ENCODE assay signal across 8 mouse cellular contexts in genomic region chr2:119250826-119251478, GRCm38 (mm10). TPM values are rescaled to one million over a fixed set of nuclear protein-coding genes. Genes with fewer than 3 reads are reported as not detected.
DNase-seq lines count a peak whose midpoint lies in the region; ATAC-seq and TF ChIP-seq lines count a peak whose summit lies in the region.

No protein-coding gene starts in this region.

- peak; percentile 34; the same call in 1 of the 2 replicates for ATAC-seq in G1E (ENCODE audit: extremely low read depth, insufficient number of reproducible peaks, low FRiP score, poor library complexity, severe bottlenecking)
- peak; percentile 75 for ATAC-seq in forebrain, embryonic 13.5 days
- peak; percentile 71; the same call in 1 of the 2 replicates for ATAC-seq in lung, embryonic 14.5 days (ENCODE audit: insufficient read depth)

- DNase-seq in G1E (ENCODE audit: low spot score), result peak; percentile 79
- peak; percentile 82 for DNase-seq in cerebellum, adult 11 months
- peak; percentile 41 for DNase-seq in heart, postnatal 25 days (ENCODE audit: low spot score)
- peak; percentile 64 to 86 for DNase-seq in layer of hippocampus, adult 18-20 months (ENCODE audit: low spot score in 2 of 2)
- DNase-seq in lung, embryonic 14.5 days, result peak; percentile 88
- peak; percentile 68 to 70 for DNase-seq in thymus, adult 18-20 months

- intact Hi-C loops in heart, postnatal 25 days (cut with DNase I), result loop anchor here (1.0 to 2.0 kb wide), 2 partner anchors 36 to 186 kb away; no protein-coding TSS in a partner anchor

- no peak for TF ChIP-seq POLR2A in olfactory bulb, adult 2 months (IDR thresholded peaks at IDR 0.05; ENCODE audit: insufficient read depth, low read depth, low read length)

- peak overlapping the region; percentile 37 for H3K4me2 ChIP-seq in forebrain, embryonic 13.5 days
- 0 out of 2 replicates have a peak overlapping the region, but pooled peaks have one; percentile 4 for H3K4me2 ChIP-seq in lung, embryonic 14.5 days

- no peak overlapping the region for H3K9ac ChIP-seq in forebrain, embryonic 13.5 days
- H3K9ac ChIP-seq in lung, embryonic 14.5 days, result no peak overlapping the region

- peaks cover 8% of the 10 kb centered on the region for H3K4me1 ChIP-seq in G1E (ENCODE audit: insufficient read depth, low read depth, low read length)
- H3K4me1 ChIP-seq in forebrain, embryonic 13.5 days, result peaks cover 3% of the 10 kb centered on the region; the same call in 1 of the 2 replicates
- no peaks in the 10 kb centered on the region for H3K4me1 ChIP-seq in lung, embryonic 14.5 days (ENCODE audit: insufficient read depth)
- H3K4me1 ChIP-seq in olfactory bulb, adult 2 months (ENCODE audit: control insufficient read depth, insufficient read depth, low read length), result 0 out of 2 replicates have a peak, but pooled peaks cover 4% of the 10 kb centered on the region

- H3K36me3 ChIP-seq in G1E (replicated peaks), result no peaks in the 10 kb centered on the region
- H3K36me3 ChIP-seq in forebrain, embryonic 13.5 days (ENCODE audit: poor library complexity, severe bottlenecking), result no peaks in the 10 kb centered on the region
- no peaks in the 10 kb centered on the region for H3K36me3 ChIP-seq in lung, embryonic 14.5 days (ENCODE audit: insufficient read depth)

- no peak overlapping the region for H3K4me3 ChIP-seq in G1E (ENCODE audit: low read depth, low read length)
- H3K4me3 ChIP-seq in forebrain, embryonic 13.5 days, result no peak overlapping the region
- H3K4me3 ChIP-seq in lung, embryonic 14.5 days (ENCODE audit: low read depth, low read length), result no peak overlapping the region
- H3K4me3 ChIP-seq in olfactory bulb, adult 2 months (ENCODE audit: insufficient read depth, low read depth, low read length), result no peak overlapping the region

- no peaks in the 10 kb centered on the region for H3K9me3 ChIP-seq in G1E (replicated peaks)
- no peaks in the 10 kb centered on the region for H3K9me3 ChIP-seq in forebrain, embryonic 13.5 days (replicated peaks)
- H3K9me3 ChIP-seq in lung, embryonic 14.5 days (ENCODE audit: low read depth, low read length), result no peaks in the 10 kb centered on the region

- WGBS in forebrain, embryonic 13.5 days, result 17% methylated on average over 11 of the region's 11 CpGs
- 10% methylated on average over 11 of the region's 11 CpGs for WGBS in lung, embryonic 14.5 days
- 17% methylated on average over 11 of the region's 11 CpGs for WGBS in olfactory bulb, adult 2 months

- peaks cover 58% of the 10 kb centered on the region for H3K27me3 ChIP-seq in G1E (ENCODE audit: insufficient read depth, low read length)
- H3K27me3 ChIP-seq in forebrain, embryonic 13.5 days, result peaks cover 23% of the 10 kb centered on the region
- H3K27me3 ChIP-seq in lung, embryonic 14.5 days (ENCODE audit: insufficient read depth, low read length), result 0 out of 2 replicates have a peak, but pooled peaks cover 10% of the 10 kb centered on the region

- TF ChIP-seq CTCF in G1E (IDR thresholded peaks at IDR 0.05; ENCODE audit: low read depth, low read length), result peak; percentile 90
- peak; percentile 95 for TF ChIP-seq CTCF in lung, embryonic 14.5 days (IDR thresholded peaks at IDR 0.05; ENCODE audit: low read depth)
- peak; percentile 73 for TF ChIP-seq CTCF in olfactory bulb, adult 2 months (IDR thresholded peaks at IDR 0.05; ENCODE audit: insufficient read depth, low read depth, low read length)

- no peak overlapping the region for H3K27ac ChIP-seq in forebrain, embryonic 13.5 days
- H3K27ac ChIP-seq in lung, embryonic 14.5 days (ENCODE audit: low read depth), result no peak overlapping the region
- H3K27ac ChIP-seq in olfactory bulb, adult 2 months (ENCODE audit: insufficient read depth, low read depth, low read length), result no peak overlapping the region

RNA-seq across cellular contexts. Expression of gene Spint1, which starts 13.8 kb away (rescaled TPM):
- total RNA-seq in G1E (2014; fragmentation: Nextera tagmentation) (not detected in 2 replicates), G1E (2017) (0.55 TPM in 1 of 2 replicates, not detected in the other)
- not detected in 2 replicates for polyA plus RNA-seq in G1E (2012)
- polyA plus RNA-seq in forebrain, embryonic 13.5 days (2015; fragmentation: Nextera tagmentation; extraction: Ambion mirVana), result 0.26 and 0.52 TPM in 2 replicates
- not detected for total RNA-seq in heart, postnatal 25 days (2021)
- 1 to 10 TPM; 2.0 to 2.3 TPM for total RNA-seq in layer of hippocampus, adult 18-20 months (2021)
- 25.4 and 25.5 TPM in 2 replicates for polyA plus RNA-seq in lung, embryonic 14.5 days (2014; fragmentation: Nextera tagmentation; extraction: Ambion mirVana)
- polyA plus RNA-seq in olfactory bulb, adult 2 months (2012; ENCODE audit: insufficient read depth, insufficient read length, low replicate concordance, missing spikeins), result not detected in 2 replicates

RNA-seq across cellular contexts. Expression of gene Rhov, which starts 20.1 kb away (rescaled TPM):
- total RNA-seq in G1E (2014; fragmentation: Nextera tagmentation) (not detected in 2 replicates), G1E (2017) (0.11 TPM in 1 of 2 replicates, not detected in the other)
- polyA plus RNA-seq in G1E (2012), result not detected in 2 replicates
- polyA plus RNA-seq in forebrain, embryonic 13.5 days (2015; fragmentation: Nextera tagmentation; extraction: Ambion mirVana), result 6.2 and 8.0 TPM in 2 replicates
- total RNA-seq in heart, postnatal 25 days (2021), result not detected
- total RNA-seq in layer of hippocampus, adult 18-20 months (2021), result 1 to 10 TPM; 7.5 to 7.9 TPM
- 0.11 and 0.24 TPM in 2 replicates for polyA plus RNA-seq in lung, embryonic 14.5 days (2014; fragmentation: Nextera tagmentation; extraction: Ambion mirVana)
- polyA plus RNA-seq in olfactory bulb, adult 2 months (2012; ENCODE audit: insufficient read depth, insufficient read length, low replicate concordance, missing spikeins), result not detected in 2 replicates

RNA-seq across cellular contexts. Expression of gene Ppp1r14d, which starts 21.2 kb away (rescaled TPM):
- total RNA-seq in G1E (2014; fragmentation: Nextera tagmentation) (not detected in 2 replicates), G1E (2017) (not detected in 2 replicates)
- not detected in 2 replicates for polyA plus RNA-seq in G1E (2012)
- polyA plus RNA-seq in forebrain, embryonic 13.5 days (2015; fragmentation: Nextera tagmentation; extraction: Ambion mirVana), result not detected in 2 replicates
- not detected for total RNA-seq in heart, postnatal 25 days (2021)
- total RNA-seq in layer of hippocampus, adult 18-20 months (2021), result not detected
- 0.41 and 0.42 TPM in 2 replicates for polyA plus RNA-seq in lung, embryonic 14.5 days (2014; fragmentation: Nextera tagmentation; extraction: Ambion mirVana)
- not detected in 2 replicates for polyA plus RNA-seq in olfactory bulb, adult 2 months (2012; ENCODE audit: insufficient read depth, insufficient read length, low replicate concordance, missing spikeins)

RNA-seq across cellular contexts. Expression of gene Vps18, which starts 37.6 kb away (rescaled TPM):
- total RNA-seq in G1E (2014; fragmentation: Nextera tagmentation) (9.0 and 9.6 TPM in 2 replicates), G1E (2017) (19.8 and 21.2 TPM in 2 replicates)
- 27.3 and 33.3 TPM in 2 replicates for polyA plus RNA-seq in G1E (2012)
- polyA plus RNA-seq in forebrain, embryonic 13.5 days (2015; fragmentation: Nextera tagmentation; extraction: Ambion mirVana), result 21.2 and 23.5 TPM in 2 replicates
- 10 to 100 TPM; 11.9 to 13.0 TPM for total RNA-seq in heart, postnatal 25 days (2021)
- 10 to 100 TPM; 44.2 to 49.9 TPM for total RNA-seq in layer of hippocampus, adult 18-20 months (2021)
- 15.9 and 17.5 TPM in 2 replicates for polyA plus RNA-seq in lung, embryonic 14.5 days (2014; fragmentation: Nextera tagmentation; extraction: Ambion mirVana)
- polyA plus RNA-seq in olfactory bulb, adult 2 months (2012; ENCODE audit: insufficient read depth, insufficient read length, low replicate concordance, missing spikeins), result not detected in 2 replicates

RNA-seq across cellular contexts. Expression of gene Dnajc17, which starts 42.4 kb away (rescaled TPM):
- total RNA-seq in G1E (2014; fragmentation: Nextera tagmentation) (17.0 and 41.4 TPM in 2 replicates), G1E (2017) (16.9 and 24.9 TPM in 2 replicates)
- 32.5 TPM in 2 replicates for polyA plus RNA-seq in G1E (2012)
- 25.0 and 25.2 TPM in 2 replicates for polyA plus RNA-seq in forebrain, embryonic 13.5 days (2015; fragmentation: Nextera tagmentation; extraction: Ambion mirVana)
- total RNA-seq in heart, postnatal 25 days (2021), result 1 to 10 TPM; 8.2 to 8.3 TPM
- 10 to 100 TPM; 17.3 to 17.6 TPM for total RNA-seq in layer of hippocampus, adult 18-20 months (2021)
- 17.8 and 19.0 TPM in 2 replicates for polyA plus RNA-seq in lung, embryonic 14.5 days (2014; fragmentation: Nextera tagmentation; extraction: Ambion mirVana)
- polyA plus RNA-seq in olfactory bulb, adult 2 months (2012; ENCODE audit: insufficient read depth, insufficient read length, low replicate concordance, missing spikeins), result not detected in 2 replicates

Comparison
In these comparisons a context has a peak if more than half of its experiments do, and no peak if none do; other contexts are left out.
1. RNA of gene Spint1, which starts 13.8 kb away (polyA plus RNA-seq): 25.4 to 25.5 TPM in lung, embryonic 14.5 days; 0.26 to 0.52 TPM in forebrain, embryonic 13.5 days, not detected in G1E and not detected in olfactory bulb, adult 2 months; every median in the first group is over 10 times any median in the second.
2. Peak in every context shown above with its lines, with median percentiles within 50 percentile points of each other: ATAC-seq, DNase-seq and CTCF ChIP-seq.